Mouse (Mus musculus) fibroblast of lung, adult 2 months (primary cell): ENCODE data around the gene Hoga1.

Source experiments
- DNase-seq: peaks from one replicate; pipeline ENCODE4 v3.0.0-alpha.2; 2011; ENCODE audit warnings: low read depth

The Hoga1 gene

DNA sequence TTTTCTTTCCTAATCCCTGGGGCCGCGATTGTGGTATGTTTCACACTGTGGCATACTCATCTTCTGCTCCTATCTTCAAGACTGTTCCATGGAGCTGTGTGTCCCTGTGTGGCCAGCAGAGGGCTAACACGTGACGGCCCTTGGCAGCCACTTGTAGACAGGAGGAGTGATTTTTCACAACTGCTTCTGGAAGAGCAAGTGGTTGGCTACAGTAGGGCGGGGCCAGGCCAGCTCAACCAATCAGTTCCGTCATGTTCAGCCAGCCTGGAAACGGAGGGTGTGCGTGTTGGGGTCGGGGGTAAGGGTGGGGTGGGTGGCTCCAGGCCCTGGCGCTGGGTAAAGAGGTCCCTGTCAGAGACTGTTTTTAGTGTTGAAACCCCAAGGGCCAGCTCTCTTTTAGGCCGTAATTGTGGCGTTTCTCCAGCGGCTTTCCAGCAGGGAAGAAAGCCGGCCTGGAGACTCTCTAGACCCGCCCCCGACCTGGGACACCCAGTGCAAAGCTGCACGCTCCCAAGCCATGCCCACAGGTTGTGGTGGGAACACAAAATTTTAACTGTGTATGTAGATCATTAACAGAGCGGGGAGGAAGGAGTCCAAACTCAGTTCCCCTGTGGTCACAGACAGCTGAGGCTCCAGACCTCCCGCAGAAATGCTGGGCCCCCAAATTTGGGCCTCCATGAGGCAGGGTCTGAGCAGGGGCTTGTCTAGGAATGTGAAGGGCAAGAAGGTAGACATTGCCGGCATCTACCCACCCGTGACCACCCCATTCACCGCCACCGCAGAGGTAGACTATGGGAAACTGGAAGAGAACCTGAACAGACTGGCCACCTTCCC lies at the start of gene Hoga1:
TSS of gene Hoga1 (plus strand) at position 342 of the 834 bp plus-strand sequence.
- peak; percentile 62 for DNase-seq

DNA sequence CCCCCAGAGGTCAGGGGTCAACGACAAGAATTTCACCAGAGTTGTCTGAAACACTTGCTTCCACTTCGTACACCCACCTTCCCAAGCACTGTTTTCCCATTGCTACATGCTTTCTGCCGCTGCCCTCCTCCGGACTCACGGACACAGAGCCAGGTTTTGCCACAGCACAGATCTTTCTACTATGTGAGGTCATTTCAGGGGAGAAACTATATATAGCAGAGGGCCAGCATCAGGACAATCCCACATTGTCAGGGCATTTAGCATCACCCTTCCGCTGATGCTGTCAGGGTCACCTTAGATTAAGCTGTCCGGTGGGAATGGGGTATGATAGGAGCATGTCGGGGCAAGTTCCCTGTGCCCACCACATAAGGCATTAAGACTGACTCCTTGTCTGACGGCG lies 48.3 kb upstream of the Hoga1 start:
- no peak for DNase-seq

DNA sequence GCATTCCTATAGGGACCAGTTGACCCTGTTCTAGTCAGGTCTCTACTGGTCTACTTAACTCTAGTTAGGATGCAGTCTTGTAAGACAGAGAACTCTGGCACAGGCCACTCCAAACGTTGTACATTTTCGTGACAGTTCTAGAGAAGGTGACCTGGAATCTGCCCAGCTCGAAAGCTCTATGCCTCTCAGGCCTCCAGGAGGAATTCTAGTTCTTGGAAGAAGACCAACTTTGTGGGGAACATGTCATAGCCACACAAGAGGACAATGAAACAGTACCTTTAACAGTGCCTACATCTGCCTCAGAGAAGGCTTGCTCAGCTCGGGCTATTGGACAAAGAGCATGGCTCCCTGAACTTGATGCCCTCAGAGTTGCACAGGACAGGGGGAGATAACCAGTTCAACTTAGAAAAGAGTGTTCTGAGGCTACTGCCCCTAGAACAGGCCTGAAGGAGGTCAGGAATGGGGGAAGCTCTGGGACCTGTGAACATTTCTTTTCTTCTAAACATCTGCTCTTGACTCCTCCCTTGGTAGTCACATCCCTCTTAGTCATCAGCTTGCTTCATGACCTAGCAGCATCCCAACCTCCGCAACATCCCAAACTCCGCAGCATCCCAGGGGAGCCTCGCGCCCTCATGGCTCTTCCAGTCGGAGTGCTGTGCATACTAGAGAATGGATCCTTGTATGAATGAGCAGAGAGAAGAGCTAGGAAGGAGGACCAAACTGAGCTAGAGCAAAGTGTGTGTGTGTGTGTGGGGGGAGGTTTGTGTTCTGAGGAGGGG lies 46.5 kb upstream of the Hoga1 start:
- no peak for DNase-seq

DNA sequence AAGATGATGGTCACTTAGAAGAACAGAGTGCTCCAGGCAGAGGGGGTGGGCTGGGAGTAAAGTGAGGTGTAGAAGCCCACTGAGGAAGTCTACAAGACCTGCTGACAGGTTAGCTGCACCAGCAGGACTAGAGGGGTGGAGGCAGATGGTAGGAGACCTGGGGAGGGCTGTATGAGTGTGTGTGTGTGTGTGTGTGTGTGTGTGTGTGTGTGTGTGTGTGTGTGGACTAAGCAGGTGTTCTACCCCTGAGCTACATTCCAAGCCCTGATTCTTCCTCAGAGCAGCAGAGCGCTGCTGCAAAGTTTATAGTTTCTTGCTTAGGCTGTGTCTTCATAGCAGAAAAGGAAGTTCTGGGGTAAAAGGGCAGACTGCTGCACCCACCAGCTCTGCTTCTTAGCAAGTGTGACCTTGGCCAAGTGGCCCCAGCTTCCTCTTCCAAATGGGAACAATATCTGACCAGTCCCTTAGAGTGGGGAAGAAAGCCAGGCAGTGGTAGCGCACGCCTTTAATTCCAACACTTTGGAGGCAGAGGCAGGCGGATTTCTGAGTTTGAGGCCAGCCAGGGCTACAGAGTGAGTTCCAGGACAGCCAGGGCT lies 45.6 kb upstream of the Hoga1 start:
- no peak for DNase-seq

DNA sequence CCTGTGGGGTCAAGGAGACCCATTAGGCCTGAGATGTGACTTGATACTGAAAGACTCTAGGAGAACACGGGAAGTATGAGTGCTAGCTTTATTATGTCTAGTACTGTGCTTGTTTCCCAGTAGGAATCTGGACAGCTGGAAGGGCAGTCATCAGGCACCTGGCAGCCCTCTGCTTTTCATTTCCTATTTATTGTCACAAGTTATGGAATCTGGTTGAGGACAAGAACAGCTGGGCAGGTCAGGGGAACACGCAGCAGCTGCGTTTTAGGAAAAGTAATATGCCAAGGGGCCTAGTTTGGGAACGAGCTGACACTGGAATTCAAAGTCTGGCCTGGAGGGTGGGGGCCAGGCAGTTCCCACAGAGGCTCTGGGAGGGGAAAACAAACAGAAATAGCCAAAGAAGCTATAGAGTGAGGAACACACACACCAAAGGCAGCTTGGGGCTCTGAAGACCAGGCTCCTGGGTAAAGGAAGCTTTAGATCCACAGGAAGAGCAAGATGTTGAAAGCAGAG lies 44.9 kb upstream of the Hoga1 start:
- no peak for DNase-seq

DNA sequence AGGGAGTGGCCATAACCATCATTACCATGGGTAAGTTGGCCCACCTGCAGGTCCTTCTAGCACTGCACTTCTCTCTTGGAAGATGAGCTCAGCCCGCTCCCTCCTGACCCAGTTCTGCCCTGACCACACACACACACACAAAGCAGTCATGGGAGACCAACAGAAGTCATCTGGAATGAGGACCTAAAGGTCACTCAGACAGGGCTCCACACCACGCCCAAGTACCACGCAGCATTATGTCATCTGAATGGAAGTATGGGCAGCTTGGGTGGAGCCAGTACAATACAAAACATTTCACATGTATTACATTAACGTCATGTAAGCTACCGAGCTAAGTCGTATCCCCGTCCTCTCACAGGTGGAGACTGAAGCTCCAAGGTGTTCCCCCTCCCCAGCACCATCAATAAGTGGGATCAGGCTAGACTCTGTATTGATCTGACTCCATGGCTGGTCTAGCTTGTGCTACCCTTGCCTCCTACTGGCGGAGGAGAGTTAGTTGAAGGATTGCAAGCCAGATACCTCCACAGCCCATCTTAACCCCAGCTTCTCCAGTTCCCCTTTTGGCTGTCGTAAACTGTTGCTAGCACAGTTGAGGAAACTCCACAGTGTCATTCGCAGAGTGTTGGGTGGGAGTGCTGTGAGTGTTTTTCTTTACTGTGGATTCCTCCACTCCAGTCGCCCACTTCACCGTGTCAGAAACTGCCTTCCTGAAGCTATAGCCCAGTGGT lies 44.0 kb upstream of the Hoga1 start:
- DNase-seq = no peak

DNA sequence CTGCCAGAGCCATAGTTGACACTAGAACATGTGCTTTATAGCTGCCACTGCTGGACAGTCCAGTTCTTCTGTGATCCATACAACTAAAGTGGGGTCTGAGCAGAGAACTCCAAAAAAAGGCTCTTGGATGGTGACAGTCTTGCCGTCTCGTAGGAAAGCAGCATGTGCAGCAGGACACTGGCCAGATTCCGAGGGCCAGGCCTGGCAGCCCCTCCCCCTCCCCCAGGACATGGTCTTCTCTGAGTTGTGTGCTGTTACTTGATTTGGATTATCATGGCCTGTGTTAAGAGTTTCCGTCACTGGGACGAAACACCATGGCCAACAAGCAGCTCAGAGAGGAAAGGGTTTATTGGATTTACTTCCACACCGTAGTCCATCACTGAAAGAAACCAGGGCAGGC lies 41.2 kb upstream of the Hoga1 start:
- DNase-seq = no peak

DNA sequence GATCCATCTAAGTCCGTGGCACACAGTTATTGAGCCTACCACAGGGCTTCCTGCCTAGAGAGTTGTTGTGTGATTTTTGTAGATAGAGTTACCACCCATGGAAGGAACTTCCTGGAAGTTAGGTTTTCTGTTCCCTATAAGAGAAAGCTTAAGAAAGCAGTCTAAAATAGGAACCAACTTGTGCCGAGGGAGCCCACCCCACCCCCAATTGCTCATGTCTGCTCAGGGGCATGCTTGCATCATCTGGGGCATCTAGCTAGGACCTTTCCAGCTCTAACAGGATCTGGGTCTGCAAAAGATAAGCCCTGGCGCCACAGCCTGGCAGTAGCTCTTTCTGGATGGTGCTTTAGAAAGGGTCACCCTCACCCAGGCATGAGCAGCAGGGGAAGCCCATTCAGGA lies 39.8 kb upstream of the Hoga1 start:
- no peak for DNase-seq

DNA sequence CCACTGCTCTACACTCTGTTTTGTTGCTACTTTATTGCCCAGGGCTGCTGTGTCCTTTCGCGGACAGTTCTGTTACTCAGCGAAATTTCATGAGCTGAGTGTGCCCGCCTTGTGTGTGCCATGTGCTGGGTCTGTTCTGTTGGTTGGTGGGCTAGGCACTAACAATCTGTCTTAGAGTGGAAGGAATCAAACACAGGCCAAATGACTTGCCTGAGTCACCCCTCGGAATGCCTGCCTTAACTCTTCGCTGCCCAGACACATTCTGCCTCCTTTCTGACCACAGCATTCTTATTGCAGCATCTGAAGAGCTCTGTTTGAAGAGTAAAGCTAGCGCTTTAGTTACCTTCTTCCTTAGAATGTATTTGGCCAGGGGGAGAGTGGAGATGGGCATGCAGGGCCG lies 38.8 kb upstream of the Hoga1 start:
- DNase-seq = no peak

DNA sequence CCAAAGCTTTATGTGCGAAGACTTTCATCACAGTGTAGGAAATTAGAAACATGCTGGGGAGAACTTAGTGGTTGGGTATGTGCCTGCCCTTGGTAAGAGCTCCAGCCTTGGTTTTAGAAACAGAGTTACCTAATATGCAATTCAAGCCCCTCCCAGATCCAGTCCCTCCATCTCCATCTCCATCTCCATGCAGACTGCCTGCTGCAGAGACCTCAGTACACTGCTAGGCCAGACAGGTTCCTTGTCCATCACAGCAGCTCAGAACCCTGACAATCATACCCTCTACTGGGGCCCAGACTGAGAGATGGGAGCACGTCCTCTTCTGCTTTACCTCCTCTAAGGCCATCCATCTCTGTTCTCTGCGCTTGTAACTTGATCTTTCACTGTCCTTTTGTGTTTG lies 36.8 kb upstream of the Hoga1 start:
- DNase-seq = no peak

DNA sequence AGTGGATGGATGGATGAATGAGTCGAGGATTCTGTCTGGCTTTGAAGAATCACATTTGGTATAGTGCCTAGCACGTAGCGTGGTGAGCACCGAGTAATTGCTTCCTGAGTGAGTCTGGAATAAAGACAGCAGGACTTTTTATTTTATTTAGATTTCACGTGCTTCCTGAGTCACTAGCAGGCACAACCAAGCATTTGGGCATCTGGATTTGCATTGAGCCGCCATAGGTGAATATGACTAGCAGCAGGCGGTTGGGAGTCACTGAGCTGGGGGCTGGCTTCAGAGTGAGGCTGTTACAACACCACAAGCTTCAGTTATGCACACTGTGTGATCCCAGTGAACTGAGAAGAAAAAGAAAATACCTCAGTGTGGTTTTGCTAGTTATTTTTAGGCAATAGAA lies 36.3 kb upstream of the Hoga1 start:
- DNase-seq = no peak

DNA sequence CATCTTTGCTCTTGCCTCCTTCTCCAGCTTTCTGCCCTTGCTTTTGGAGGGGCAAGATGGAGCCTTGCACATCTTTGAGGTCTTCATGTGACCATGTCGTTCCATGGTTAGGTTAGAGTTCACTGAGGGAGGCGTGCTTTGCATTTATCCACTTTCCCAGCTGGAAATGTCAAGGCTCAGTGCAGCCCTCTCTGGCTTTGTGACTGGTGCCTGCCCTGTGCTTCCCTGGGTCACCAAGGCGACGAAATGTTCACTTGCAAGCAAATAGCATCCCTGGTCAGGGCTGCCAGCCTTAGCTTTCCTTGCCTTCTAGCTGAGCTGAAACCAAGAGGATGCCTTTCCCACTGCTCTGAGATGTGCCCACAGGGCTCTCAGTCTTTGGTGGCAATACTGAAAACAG lies 35.0 kb upstream of the Hoga1 start:
- no peak for DNase-seq

DNA sequence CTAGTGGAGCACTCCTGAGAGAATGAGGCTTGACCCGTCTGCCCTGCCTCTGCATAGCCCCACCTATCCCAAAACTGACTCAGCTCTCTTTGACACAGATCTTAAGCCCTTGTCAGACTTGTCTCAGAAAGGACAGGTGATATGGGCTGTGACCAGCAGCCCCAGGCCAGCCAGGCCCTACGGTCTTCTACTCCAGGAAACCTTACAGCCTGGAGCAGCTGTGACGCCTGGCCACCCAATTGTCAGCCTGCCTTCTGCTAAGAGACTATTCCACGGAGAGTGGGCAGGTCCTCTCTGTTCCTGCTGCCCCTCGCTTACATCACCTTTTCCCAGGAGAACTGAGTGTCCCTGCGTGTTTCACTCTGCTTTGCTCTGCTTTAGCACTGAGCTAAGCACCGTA lies 34.3 kb upstream of the Hoga1 start:
- DNase-seq = no peak

DNA sequence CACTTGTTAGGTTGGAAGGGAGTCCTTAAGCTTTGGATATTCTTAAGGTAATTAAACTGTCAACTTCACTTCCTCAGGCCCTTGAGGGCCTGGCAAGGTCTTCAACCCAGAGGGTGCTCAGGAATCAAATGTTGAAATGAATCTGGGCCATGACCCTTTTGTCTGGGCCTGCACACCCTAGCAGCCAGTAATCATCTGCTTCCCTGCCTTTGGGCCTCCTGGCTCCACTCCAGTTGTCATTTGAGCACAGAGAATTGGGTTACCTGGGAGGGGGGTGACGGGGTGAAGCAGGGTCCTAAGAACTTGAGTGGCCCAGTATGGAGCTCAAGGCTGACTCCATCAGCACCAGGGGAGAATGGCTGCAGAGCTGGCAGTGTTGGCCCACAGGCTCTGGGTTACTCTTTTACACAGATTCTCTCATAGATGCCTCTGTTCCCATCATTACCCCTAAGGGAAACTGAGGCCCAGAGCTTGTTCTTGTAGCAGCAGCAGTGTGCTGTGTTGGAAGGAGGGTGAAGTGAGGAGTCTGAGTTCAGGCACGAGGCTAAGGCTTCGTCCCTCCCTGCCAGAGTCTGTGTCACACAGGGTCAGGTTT lies 31.1 kb upstream of the Hoga1 start:
- DNase-seq = no peak

DNA sequence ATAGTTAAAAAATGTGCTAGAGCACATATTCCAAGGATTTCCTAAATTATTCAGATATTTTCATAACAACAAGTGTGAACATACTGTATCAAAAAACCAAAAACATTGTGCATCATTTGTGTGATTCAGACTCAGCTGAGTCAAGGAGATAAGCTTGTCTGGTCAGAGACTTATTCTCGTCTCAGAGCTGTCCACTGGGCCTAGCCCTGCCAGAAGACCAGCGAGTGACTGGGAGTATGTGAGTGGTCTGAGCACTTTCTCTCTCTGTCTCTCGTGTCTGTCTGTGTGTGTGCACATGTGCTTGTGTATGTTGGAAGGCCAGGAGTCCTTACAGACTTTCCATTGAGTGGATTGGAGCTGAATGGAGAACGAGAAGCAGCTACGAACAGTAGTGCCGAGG lies 30.4 kb upstream of the Hoga1 start:
- DNase-seq = no peak

DNA sequence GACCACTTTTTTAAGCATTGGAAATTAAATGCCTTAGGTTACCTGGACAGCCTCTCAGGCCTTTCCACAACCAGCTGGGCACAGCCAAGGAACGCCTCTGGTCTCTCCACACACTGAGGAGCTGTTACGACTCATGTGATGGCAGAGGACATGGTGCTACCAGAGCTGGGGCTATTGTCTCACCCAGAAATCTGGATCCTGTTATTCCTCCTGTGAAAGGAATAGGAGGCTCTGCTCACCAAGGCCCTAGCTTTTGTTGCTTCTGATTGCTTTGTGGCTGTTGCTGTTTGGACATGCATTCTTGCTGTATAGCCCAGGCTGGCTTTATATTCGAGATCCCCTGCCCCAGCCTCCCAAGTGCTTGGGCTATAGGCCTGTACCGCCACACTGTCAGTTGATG lies 29.2 kb upstream of the Hoga1 start:
- no peak for DNase-seq

DNA sequence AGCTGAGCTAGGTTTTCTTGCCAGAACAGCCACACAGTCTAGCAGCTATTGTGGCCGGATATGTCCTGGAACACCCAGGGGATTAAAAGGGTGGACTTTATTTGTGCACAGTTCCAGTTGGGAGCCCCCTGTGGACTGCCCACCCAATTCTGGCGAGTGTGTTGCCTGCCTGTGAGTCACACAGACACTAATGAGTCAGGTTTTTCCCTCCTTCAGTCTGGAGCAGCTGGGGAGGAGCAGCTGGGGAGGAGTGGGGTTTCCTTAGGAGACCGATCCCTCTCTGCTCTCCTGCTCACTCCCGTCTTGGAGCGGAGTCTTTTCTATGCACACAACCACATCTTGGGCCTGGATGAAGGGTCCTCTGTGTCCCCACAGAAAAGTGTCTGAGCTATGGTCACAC lies 28.6 kb upstream of the Hoga1 start:
- peak; percentile 68 for DNase-seq

DNA sequence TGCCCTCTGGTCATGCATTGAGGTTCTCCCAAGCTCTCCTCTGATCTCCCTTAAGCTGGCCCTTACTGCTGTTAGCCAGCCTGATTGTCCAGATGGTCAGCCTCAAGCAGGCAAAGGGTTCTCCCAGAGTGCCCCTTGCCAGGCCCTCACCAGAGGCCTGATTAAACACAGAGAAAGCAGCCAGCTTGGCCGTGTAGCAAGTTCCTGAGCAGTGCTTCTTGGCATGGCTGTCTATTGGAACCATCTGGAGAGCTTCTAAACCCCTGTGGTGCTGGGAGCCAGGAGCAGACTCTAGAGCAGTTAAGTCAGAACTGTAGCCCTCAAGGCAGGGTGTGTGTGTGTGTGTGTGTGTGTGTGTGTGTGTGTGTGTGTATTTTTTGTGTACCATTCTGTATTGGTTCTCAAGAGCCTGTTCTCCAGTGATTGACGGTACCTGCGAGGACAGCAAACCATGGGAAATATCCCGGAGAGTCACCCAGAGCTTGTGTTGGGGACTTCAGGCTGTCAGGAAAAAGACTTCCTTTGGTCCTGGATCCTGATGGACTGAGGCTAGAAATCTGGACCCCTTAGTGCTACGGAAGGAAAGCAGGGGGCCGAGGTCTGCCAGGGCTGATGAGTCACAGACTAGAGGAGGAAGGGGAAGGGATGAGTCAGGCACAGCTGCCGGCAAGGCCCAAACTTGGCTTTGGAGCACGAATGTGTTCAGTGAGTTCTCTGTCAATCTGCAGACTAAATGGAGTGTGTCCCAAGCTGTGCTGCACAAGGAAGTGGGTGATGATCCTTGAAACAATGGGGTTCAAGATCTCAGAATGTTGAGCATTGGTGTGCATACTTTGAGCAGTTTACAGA lies 27.8 kb upstream of the Hoga1 start:
- DNase-seq = peak; percentile 90

DNA sequence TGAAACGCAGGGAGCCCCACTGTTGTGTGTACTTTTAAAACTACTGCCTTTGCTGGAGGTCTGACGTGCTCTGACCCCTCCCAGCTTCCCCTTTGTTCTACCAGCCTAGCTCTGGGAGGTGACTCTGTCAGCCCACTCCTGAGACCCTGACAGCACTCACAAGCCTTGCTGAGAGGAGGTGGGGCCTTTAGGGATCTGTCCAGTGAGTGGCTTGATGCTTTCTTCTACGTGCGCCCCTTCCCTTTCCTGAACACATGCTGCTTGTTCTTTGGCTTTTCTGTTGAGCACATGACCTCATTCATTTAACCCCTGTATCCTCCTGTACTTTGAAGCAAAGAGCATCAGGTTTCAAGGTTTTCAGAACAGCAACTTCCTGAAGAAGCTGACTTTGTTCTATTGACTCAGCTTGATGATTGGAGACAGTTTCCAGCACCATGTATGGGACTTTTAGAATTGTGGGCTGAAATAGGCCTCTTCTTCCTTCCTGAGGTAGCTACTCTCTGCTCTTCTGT lies 26.3 kb upstream of the Hoga1 start:
- DNase-seq = no peak

DNA sequence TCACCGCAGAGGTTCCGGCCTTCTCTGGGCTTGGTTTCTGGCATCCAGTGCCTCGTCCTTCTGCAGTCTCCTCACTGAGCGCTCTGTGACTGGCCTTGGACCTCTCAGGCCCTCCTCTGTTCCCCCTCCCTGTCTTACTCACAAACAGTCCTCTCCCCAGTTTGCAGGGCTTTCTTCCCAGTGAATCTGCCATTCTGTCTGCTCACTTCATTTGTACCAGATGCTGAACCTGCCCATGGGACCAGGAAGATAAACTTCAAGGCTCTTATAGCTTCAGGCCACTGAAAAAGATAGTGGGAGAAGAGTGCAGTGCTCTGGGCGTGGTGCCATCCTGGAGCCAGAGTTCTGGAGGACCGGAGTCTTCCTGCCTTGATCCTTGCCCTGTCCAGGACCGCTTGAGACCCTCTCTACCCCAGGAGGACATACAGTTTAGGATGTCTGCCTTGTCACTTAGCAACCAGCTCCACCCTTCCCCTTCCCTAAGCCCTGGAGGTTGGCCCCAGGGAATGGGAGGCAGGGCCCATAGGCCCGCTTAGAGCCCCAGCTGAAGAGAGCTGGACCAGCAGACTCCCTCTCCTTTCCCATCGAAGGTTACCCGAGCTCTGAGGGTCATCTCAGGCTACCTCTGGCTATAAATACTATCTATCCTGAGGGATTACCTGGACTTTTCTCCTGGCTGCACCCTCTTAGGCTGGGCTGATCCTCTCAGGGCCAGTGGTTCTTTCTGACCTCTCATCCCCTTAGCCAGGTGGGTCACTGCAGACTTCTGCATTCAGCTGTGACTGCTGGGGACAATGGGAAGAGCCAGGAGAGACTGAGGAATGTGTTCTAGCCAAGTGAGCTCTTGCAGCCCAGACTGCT lies 23.5 kb upstream of the Hoga1 start:
- DNase-seq = no peak
